Mouse (Mus musculus) kidney, postnatal 25 days (tissue): ENCODE results near the gene 4930480E11Rik.
"Not testable (repeated sequence)": the region's sequence is repeated elsewhere in the genome, so short reads cannot be mapped to it uniquely, and the experiment has no call there.

ENCODE experiments used
- DNase-seq, 2 experiments: peaks; one replicate each; pipeline ENCODE4 v3.0.0; 2021; ENCODE audit warnings: mixed read lengths in 2 of 2

The 4930480E11Rik gene

GRCm38 (mm10) chrX:78369343-78369742 lies at the start of gene 4930480E11Rik:
TSS of gene 4930480E11Rik (plus strand) at chrX:78369643.
- no peak for DNase-seq

GRCm38 (mm10) chrX:78403346-78403745 lies 33.9 kb downstream of the 4930480E11Rik start:
- DNase-seq = not testable (repeated sequence)
